Mouse (Mus musculus) spleen, adult 2 months (tissue): Measurements from ENCODE around the gene Slc4a1ap. TPM values are rescaled to one million over a fixed set of nuclear protein-coding genes. Genes with fewer than 3 reads are reported as not detected.

Experiments used
- DNase-seq, 2 experiments: peaks; one replicate each; pipeline versions ENCODE4 v3.0.0 to v3.0.0-alpha.2; 2012 to 2021; ENCODE audit warnings: low spot score in 2 of 2, low read depth in 1 of 2
- H3K27ac ChIP-seq: fragments of 200-500 bp; 2 replicates; pipeline ENCODE4 v1.5.1; 2012; ENCODE audit warnings: low read length, inconsistent platforms; ENCODE audit not compliant: insufficient read depth
- H3K27me3 ChIP-seq: fragments of 200-500 bp; 2 replicates; pipeline ENCODE4 v1.6.1; 2012; ENCODE audit warnings: mild to moderate bottlenecking, moderate library complexity, low read length, inconsistent platforms; ENCODE audit not compliant: control insufficient read depth, insufficient read depth
- H3K36me3 ChIP-seq: fragments of 200-500 bp; 2 replicates; pipeline ENCODE4 v1.6.1; 2012; ENCODE audit warnings: mild to moderate bottlenecking, low read length, inconsistent platforms; ENCODE audit not compliant: control insufficient read depth, insufficient read depth
- H3K4me1 ChIP-seq: fragments of 200-500 bp; 2 replicates; pipeline ENCODE4 v1.6.1; 2011; ENCODE audit warnings: inconsistent platforms; ENCODE audit not compliant: control insufficient read depth, insufficient read depth, insufficient read length
- H3K4me3 ChIP-seq: fragments of 200-500 bp; 2 replicates; pipeline ENCODE4 v1.5.1; 2011; ENCODE audit warnings: mild to moderate bottlenecking, inconsistent platforms; ENCODE audit not compliant: insufficient read depth, insufficient read length; ENCODE audit errors: extremely low read depth
- CTCF ChIP-seq: fragments of 200-500 bp; IDR thresholded peaks from 2 replicates; pipeline ENCODE4 v1.5.1; 2011; ENCODE audit warnings: mild to moderate bottlenecking, inconsistent platforms; ENCODE audit not compliant: insufficient read depth, insufficient read length, insufficient replicate concordance; ENCODE audit errors: extremely low read depth
- POLR2A ChIP-seq: fragments of 200-500 bp; IDR thresholded peaks from 2 replicates; pipeline ENCODE4 v1.6.1; 2011; ENCODE audit warnings: low read depth, low read length, inconsistent platforms
- WGBS: fragments of 180-500 bp; shearing (Covaris S2); methylation state at CpG from one replicate; pipeline ENCODE4 v1.1.7; 2018; 5-methylcytosine and 5-hydroxymethylcytosine counted together
- polyA plus RNA-seq: library from polyadenylated mRNA; depleted of rRNA; stranded (reverse); fragments of >200 nt; gene quantifications from 2 replicates; pipeline ENCODE4 v1.2.3, GENCODE M21; 2012; rRNA removed

Slc4a1ap gene
- 10.3 and 14.9 TPM in 2 replicates for polyA plus RNA-seq

DNA sequence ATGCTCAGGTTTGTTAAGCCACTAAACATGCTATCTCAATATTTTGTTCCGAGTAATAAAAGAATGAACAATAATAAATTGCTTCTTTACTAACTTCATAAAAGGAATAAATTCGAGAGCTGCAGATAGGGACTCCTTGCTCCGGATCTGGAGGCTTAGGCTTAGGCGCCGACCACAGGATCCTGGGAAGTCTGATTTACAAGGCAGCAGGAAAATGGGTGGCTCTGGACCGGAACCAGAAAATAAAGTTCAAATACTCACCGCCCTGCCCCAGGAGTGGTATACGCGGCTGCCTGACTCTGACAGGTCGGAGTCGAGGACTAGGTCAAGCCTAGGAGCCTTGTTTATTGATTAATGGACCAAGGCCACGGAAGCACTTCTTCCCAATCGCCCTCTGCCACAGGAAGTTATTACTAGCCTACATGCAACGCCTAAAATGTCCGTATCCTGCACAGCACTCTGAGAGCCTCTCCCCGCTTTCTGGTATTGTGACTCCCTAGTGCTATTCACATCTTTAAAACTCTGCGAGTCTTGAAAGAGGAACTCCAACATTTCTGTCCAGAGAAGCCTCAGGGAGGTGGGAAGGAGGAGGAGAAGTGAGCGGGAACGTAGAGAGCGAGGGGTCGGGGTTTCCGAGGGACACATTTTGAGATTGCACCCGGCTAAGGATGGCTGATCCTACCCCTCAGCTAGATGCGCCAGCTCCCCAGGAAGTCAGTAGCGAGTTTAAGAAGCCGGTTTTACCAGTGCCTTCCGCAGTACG is at the start of gene Slc4a1ap:
TSS of gene Slc4a1ap (plus strand) at position 642 of the 763 bp plus-strand sequence.
- peak within 1 kb of the TSS; percentile 83 for H3K4me3 ChIP-seq
- no peaks in the 10 kb centered on the region for H3K27me3 ChIP-seq
- H3K36me3 ChIP-seq, result peaks cover 12% of the 10 kb centered on the region
- peaks cover 5% of the 10 kb centered on the region; the same call in 1 of the 2 replicates for H3K4me1 ChIP-seq
- peak within 1 kb of the TSS; percentile 75 for H3K27ac ChIP-seq
- no peak for TF ChIP-seq CTCF
- peak; percentile 47; the same call in 1 of the 2 replicates for TF ChIP-seq POLR2A
- peak; percentile 59 to 85 for DNase-seq
- WGBS, result under 1% methylated on average over 28 of the region's 28 CpGs

DNA sequence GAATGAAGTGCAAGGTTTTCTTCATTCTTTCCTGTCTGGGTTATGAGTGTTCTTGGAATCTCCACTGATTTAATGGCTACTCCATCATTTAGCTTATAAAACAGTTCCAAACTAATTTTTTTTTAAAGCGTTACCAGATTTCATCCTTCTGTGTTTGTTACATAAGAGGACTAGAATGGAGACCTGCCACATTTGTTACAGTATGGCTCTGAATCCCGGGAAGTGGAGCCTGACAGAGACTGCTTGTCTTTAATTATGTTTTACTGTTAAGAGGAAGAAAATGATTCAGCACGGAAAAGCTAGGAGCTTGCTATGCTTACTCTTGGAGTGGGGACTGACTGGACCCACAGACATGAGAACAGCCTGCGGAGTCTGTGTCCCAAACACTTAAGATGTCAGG is 46.3 kb upstream of the Slc4a1ap start:
- no peak for TF ChIP-seq POLR2A
- H3K36me3 ChIP-seq, result peaks cover 34% of the 10 kb centered on the region
- H3K27me3 ChIP-seq, result no peaks in the 10 kb centered on the region
- no peak overlapping the region for H3K4me3 ChIP-seq
- no peaks in the 10 kb centered on the region for H3K4me1 ChIP-seq
- WGBS, result 94% methylated on average over 4 of the region's 4 CpGs
- DNase-seq, result no peak
- no peak overlapping the region for H3K27ac ChIP-seq

DNA sequence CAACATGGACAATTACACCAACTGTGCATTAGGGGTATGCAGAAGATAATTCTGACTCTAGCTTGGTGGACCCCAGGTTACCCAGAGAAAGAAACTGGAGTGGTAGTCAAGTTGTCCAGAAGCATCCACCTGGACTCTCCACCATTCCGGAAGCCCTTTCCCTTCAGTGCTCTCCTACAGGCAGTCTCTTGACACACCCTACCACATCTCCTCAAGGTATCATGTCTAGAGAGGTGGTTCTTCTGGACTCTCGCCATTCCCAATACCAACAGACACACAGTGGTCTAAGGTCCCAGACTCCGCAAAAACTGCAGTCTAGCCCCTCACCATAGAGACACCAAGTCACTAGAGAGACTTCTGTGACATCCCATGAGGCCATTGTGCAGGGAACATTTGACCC is 41.4 kb upstream of the Slc4a1ap start, which contains the start of gene 4930548H24Rik:
TSS of gene 4930548H24Rik (plus strand) at position 301 of the 400 bp plus-strand sequence.
- no peaks in the 10 kb centered on the region for H3K27me3 ChIP-seq
- no peak for DNase-seq
- H3K4me1 ChIP-seq, result no peaks in the 10 kb centered on the region
- H3K36me3 ChIP-seq, result peaks cover 7% of the 10 kb centered on the region
- H3K27ac ChIP-seq, result no peak within 1 kb of the TSS
- WGBS, result 91% methylated on average over 3 of the region's 3 CpGs
- no peak for TF ChIP-seq CTCF
- TF ChIP-seq POLR2A, result no peak
- H3K4me3 ChIP-seq, result no peak within 1 kb of the TSS

DNA sequence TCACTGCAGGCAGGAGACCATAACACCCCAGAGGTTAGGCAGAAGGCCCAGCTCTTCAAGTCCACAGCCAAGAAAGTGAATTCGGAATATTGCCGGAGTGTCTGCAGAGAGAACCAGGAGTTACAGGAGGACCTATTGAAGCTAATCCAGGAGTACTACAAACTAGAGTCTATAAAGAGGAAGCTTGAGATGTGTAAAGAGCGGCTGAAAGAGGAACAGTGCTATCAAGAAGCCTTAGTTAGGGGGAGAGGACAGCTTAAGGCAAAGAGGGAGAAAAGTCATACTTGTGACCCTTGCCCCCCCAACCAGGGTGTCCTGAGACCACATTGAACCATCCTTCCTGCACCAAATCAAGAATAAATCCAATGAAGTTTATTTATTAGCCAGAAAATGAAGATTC is 38.9 kb upstream of the Slc4a1ap start:
- WGBS, result 74% methylated on average over 3 of the region's 3 CpGs

DNA sequence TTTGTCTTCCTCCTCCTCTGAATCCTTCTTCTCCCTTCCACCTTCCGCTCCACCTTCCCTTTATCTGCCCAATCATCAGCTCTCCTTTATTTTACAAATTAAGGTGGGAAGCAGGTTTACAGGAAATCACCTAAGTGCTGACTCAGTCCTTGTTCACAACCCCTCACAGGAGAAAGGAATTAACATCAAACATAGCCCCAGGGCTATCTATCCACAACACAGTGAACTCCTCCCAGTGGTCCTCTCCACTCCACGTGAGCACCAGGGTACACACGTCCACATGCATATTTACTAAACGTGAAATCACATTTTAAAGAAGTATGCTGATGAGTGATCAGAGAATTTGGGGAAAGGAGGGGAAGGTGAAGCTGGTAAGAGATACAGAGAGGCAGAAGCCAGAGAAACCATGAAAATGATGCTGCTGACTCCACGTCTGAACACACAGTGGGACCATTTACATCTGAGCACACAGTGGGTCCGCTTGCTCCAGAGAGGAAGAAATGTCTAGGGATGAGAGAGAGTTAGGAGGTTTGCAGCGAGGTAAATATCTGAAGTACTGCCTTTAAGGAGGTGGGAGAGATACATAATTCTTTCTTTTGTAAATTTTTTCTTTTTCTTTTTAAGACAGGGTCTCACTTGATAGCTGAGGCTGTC is 37.6 kb upstream of the Slc4a1ap start:
- TF ChIP-seq POLR2A, result no peak
- TF ChIP-seq CTCF, result no peak
- H3K4me3 ChIP-seq, result no peak overlapping the region
- no peak for DNase-seq
- 76% methylated on average over 7 of the region's 7 CpGs for WGBS
- H3K36me3 ChIP-seq, result no peaks in the 10 kb centered on the region
- H3K4me1 ChIP-seq, result no peaks in the 10 kb centered on the region
- no peaks in the 10 kb centered on the region for H3K27me3 ChIP-seq
- no peak overlapping the region for H3K27ac ChIP-seq

More for the DNA sequence above, 38.9 kb upstream of the Slc4a1ap start:
- no peaks in the 10 kb centered on the region for H3K27me3 ChIP-seq
- H3K27ac ChIP-seq, result no peak overlapping the region
- no peaks in the 10 kb centered on the region for H3K36me3 ChIP-seq
- no peak for DNase-seq
- H3K4me3 ChIP-seq, result no peak overlapping the region
- no peak for TF ChIP-seq CTCF
- no peak for TF ChIP-seq POLR2A
- H3K4me1 ChIP-seq, result no peaks in the 10 kb centered on the region

DNA sequence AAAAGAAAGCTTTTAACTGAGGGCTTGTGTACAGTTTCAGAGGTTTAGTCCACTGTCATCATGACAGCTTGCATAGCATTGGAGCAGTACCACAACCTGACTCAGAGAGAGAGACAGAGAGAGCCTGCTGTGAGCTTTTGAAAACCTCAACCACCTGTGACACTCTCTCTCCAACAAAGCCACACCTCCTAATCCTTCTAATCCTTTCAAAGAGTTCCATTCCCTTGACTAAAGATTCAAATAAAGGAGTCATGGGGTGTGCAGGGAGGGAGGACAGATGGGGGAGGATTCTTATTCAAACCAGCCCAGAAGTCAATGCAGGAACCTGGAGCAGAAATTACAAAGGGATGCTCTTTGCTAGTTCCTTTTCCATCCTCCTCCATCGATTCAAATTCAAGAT is 34.8 kb upstream of the Slc4a1ap start:
- no peaks in the 10 kb centered on the region for H3K27me3 ChIP-seq
- no peak overlapping the region for H3K4me3 ChIP-seq
- peaks cover 2% of the 10 kb centered on the region for H3K36me3 ChIP-seq
- TF ChIP-seq CTCF (no peak), POLR2A (no peak)
- DNase-seq, result no peak
- WGBS, result 69% methylated on average over 1 of the region's 1 CpGs
- peaks cover 4% of the 10 kb centered on the region; the same call in 1 of the 2 replicates for H3K4me1 ChIP-seq
- H3K27ac ChIP-seq, result no peak overlapping the region
